8 mouse cellular contexts compared by ENCODE assay signal in the genomic region with DNA sequence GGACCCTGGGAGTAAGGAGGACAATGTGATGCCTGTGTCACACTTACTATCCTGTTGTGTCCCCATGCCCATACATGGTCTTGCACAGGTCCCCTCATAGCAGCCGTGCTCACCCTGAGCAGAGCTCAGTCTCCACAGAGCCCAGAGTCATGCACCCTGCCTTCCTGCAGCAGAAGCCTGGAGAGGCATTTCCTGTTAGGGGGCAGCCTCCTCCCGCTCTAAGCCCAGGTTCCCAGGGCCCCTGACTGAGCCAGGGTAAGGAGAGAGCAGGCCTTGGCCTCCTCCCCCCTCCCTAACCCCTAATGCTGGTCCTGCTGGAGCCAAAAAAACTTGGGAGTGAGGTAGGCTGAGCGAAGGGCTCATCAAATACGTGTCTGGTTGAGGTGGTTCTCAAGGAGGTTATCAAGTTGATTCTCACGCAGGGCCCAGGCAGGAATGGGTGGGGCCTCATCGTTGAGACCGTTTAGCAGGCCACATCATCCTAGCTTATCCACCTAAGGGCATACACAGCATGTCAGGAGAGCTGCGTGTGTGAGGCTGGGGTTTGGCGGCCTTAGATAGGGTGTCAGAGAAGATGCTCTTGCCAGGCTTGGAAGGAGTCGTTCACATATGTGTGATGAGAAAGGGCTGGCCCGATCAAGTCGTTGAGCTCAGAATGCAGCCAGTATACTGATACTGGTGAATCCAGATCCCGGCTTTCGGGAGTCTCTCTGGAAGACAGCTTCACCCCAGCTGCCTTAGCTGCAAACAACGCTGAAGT. TPM values are rescaled to one million over a fixed set of nuclear protein-coding genes. Genes with fewer than 3 reads are reported as not detected.
DNase-seq lines count a peak whose midpoint lies in the region; ATAC-seq and TF ChIP-seq lines count a peak whose summit lies in the region.

No protein-coding gene starts in this region.

- H3K4me1 ChIP-seq in neural tube, embryonic 11.5 days (ENCODE audit: control insufficient read depth, insufficient read depth, low read length): peaks cover 33% of the 10 kb centered on the region
- peaks cover 45% of the 10 kb centered on the region for H3K4me1 ChIP-seq in forebrain, embryonic 12.5 days
- peaks cover 54% of the 10 kb centered on the region for H3K4me1 ChIP-seq in limb, embryonic 13.5 days
- H3K4me1 ChIP-seq in small intestine, adult 2 months (ENCODE audit: control insufficient read depth, insufficient read depth, insufficient read length, low read length): peaks cover 14% of the 10 kb centered on the region

- WGBS in neural tube, embryonic 11.5 days: 10% methylated on average over 15 of the region's 15 CpGs
- 14% methylated on average over 15 of the region's 15 CpGs for WGBS in forebrain, embryonic 12.5 days
- WGBS in limb, embryonic 13.5 days: 3% methylated on average over 15 of the region's 15 CpGs
- whole genome bisulfite sequencing in small intestine, adult 2 months: 13% methylated on average over 15 of the region's 15 CpGs

- H3K9ac ChIP-seq in neural tube, embryonic 11.5 days (ENCODE audit: low read length): peak overlapping the region; percentile 60
- H3K9ac ChIP-seq in forebrain, embryonic 12.5 days: peak overlapping the region; percentile 61; the same call in 1 of the 2 replicates
- peak overlapping the region; percentile 91 for H3K9ac ChIP-seq in limb, embryonic 13.5 days

- peak overlapping the region; percentile 74 for H3K4me2 ChIP-seq in neural tube, embryonic 11.5 days (ENCODE audit: low read depth)
- H3K4me2 ChIP-seq in forebrain, embryonic 12.5 days: peak overlapping the region; percentile 85
- H3K4me2 ChIP-seq in limb, embryonic 13.5 days (replicated peaks): peak overlapping the region; percentile 97

- no peaks in the 10 kb centered on the region for H3K36me3 ChIP-seq in neural tube, embryonic 11.5 days (ENCODE audit: control insufficient read depth, insufficient read depth, low read length)
- H3K36me3 ChIP-seq in forebrain, embryonic 12.5 days (replicated peaks): no peaks in the 10 kb centered on the region
- no peaks in the 10 kb centered on the region for H3K36me3 ChIP-seq in limb, embryonic 13.5 days
- no peaks in the 10 kb centered on the region for H3K36me3 ChIP-seq in small intestine, adult 2 months (ENCODE audit: control insufficient read depth, insufficient read depth, low read length)

- no peak for TF ChIP-seq CTCF in small intestine, adult 2 months (IDR thresholded peaks at IDR 0.05; ENCODE audit: extremely low read depth, insufficient read length, insufficient replicate concordance, low read depth, low read length)

- peaks cover 35% of the 10 kb centered on the region for H3K27me3 ChIP-seq in neural tube, embryonic 11.5 days (ENCODE audit: control insufficient read depth, insufficient read depth, low read length)
- peaks cover 75% of the 10 kb centered on the region for H3K27me3 ChIP-seq in forebrain, embryonic 12.5 days
- no peaks in the 10 kb centered on the region; the same call in 1 of the 2 replicates for H3K27me3 ChIP-seq in limb, embryonic 13.5 days
- H3K27me3 ChIP-seq in small intestine, adult 2 months (ENCODE audit: control insufficient read depth, insufficient read depth, low read length): peaks cover 27% of the 10 kb centered on the region

- no peak for DNase-seq in neural tube, embryonic 11.5 days (ENCODE audit: low spot score)
- no peak for DNase-seq in neural tube, embryonic 10.5 days (ENCODE audit: extremely low spot score, low spot score)
- DNase-seq in thymus, postnatal 4 days: no peak
- no peak for DNase-seq in cerebellum, adult 8-10 months
- DNase-seq in T-cell, adult 2 months (ENCODE audit: low spot score): no peak

- ATAC-seq in neural tube, embryonic 11.5 days (ENCODE audit: insufficient read depth, low FRiP score, low TSS enrichment): no peak
- ATAC-seq in forebrain, embryonic 12.5 days (ENCODE audit: low FRiP score): no peak
- ATAC-seq in limb, embryonic 13.5 days (ENCODE audit: low FRiP score, low read depth): no peak

- H3K27ac ChIP-seq in neural tube, embryonic 11.5 days (ENCODE audit: low read depth, low read length): peak overlapping the region; percentile 44; the same call in 1 of the 2 replicates
- H3K27ac ChIP-seq in forebrain, embryonic 12.5 days: peak overlapping the region; percentile 26
- H3K27ac ChIP-seq in limb, embryonic 13.5 days: peak overlapping the region; percentile 98
- H3K27ac ChIP-seq in small intestine, adult 2 months (ENCODE audit: insufficient read depth, low read depth, low read length): peak overlapping the region; percentile 35

- TF ChIP-seq POLR2A in small intestine, adult 2 months (IDR thresholded peaks at IDR 0.05; ENCODE audit: low read depth, low read length): no peak

- no peaks in the 10 kb centered on the region for H3K9me3 ChIP-seq in neural tube, embryonic 11.5 days (ENCODE audit: control insufficient read depth, low read length)
- no peaks in the 10 kb centered on the region for H3K9me3 ChIP-seq in forebrain, embryonic 12.5 days
- H3K9me3 ChIP-seq in limb, embryonic 13.5 days: no peaks in the 10 kb centered on the region

- peak overlapping the region; percentile 42 for H3K4me3 ChIP-seq in neural tube, embryonic 11.5 days (ENCODE audit: low read depth, low read length)
- peak overlapping the region; percentile 46 for H3K4me3 ChIP-seq in forebrain, embryonic 12.5 days (replicated peaks)
- H3K4me3 ChIP-seq in limb, embryonic 13.5 days: peak overlapping the region; percentile 71
- no peak overlapping the region for H3K4me3 ChIP-seq in small intestine, adult 2 months (ENCODE audit: low read depth, low read length)

RNA-seq across cellular contexts. Expression of gene Cd248, which starts 0.7 kb away (rescaled TPM):
- polyA plus RNA-seq in neural tube, embryonic 11.5 days (2014; fragmentation: Nextera tagmentation; extraction: Ambion mirVana): 30.1 and 34.7 TPM in 2 replicates
- polyA plus RNA-seq in forebrain, embryonic 12.5 days (2016; fragmentation: Nextera tagmentation; extraction: Ambion mirVana): 16.4 and 17.1 TPM in 2 replicates
- polyA plus RNA-seq in limb, embryonic 13.5 days (2015; fragmentation: Nextera tagmentation; extraction: Ambion mirVana): 58.8 and 64.8 TPM in 2 replicates
- 3.4 and 8.2 TPM in 2 replicates for polyA plus RNA-seq in small intestine, adult 2 months (2012; rRNA removed)

RNA-seq across cellular contexts. Expression of gene Rin1, which starts 16.9 kb away (rescaled TPM):
- polyA plus RNA-seq in neural tube, embryonic 11.5 days (2014; fragmentation: Nextera tagmentation; extraction: Ambion mirVana): 1.1 and 2.3 TPM in 2 replicates
- 0.87 and 1.6 TPM in 2 replicates for polyA plus RNA-seq in forebrain, embryonic 12.5 days (2016; fragmentation: Nextera tagmentation; extraction: Ambion mirVana)
- polyA plus RNA-seq in limb, embryonic 13.5 days (2015; fragmentation: Nextera tagmentation; extraction: Ambion mirVana): 1.4 and 1.7 TPM in 2 replicates
- polyA plus RNA-seq in small intestine, adult 2 months (2012; rRNA removed): 5.1 and 8.2 TPM in 2 replicates

RNA-seq across cellular contexts. Expression of gene Tmem151a, which starts 18.1 kb away (rescaled TPM):
- 1.8 and 2.0 TPM in 2 replicates for polyA plus RNA-seq in neural tube, embryonic 11.5 days (2014; fragmentation: Nextera tagmentation; extraction: Ambion mirVana)
- 1.7 and 2.0 TPM in 2 replicates for polyA plus RNA-seq in forebrain, embryonic 12.5 days (2016; fragmentation: Nextera tagmentation; extraction: Ambion mirVana)
- polyA plus RNA-seq in limb, embryonic 13.5 days (2015; fragmentation: Nextera tagmentation; extraction: Ambion mirVana): 2.7 TPM in 2 replicates
- polyA plus RNA-seq in small intestine, adult 2 months (2012; rRNA removed): 3.5 and 8.1 TPM in 2 replicates

RNA-seq across cellular contexts. Expression of gene Yif1a, which starts 21.1 kb away (rescaled TPM):
- polyA plus RNA-seq in neural tube, embryonic 11.5 days (2014; fragmentation: Nextera tagmentation; extraction: Ambion mirVana): 80.4 and 88.0 TPM in 2 replicates
- polyA plus RNA-seq in forebrain, embryonic 12.5 days (2016; fragmentation: Nextera tagmentation; extraction: Ambion mirVana): 54.4 and 56.4 TPM in 2 replicates
- polyA plus RNA-seq in limb, embryonic 13.5 days (2015; fragmentation: Nextera tagmentation; extraction: Ambion mirVana): 88.5 and 94.5 TPM in 2 replicates
- polyA plus RNA-seq in small intestine, adult 2 months (2012; rRNA removed): 155 and 252 TPM in 2 replicates

RNA-seq across cellular contexts. Expression of gene Brms1, which starts 26.1 kb away (rescaled TPM):
- 65.5 and 78.9 TPM in 2 replicates for polyA plus RNA-seq in neural tube, embryonic 11.5 days (2014; fragmentation: Nextera tagmentation; extraction: Ambion mirVana)
- polyA plus RNA-seq in forebrain, embryonic 12.5 days (2016; fragmentation: Nextera tagmentation; extraction: Ambion mirVana): 57.5 and 60.3 TPM in 2 replicates
- polyA plus RNA-seq in limb, embryonic 13.5 days (2015; fragmentation: Nextera tagmentation; extraction: Ambion mirVana): 36.7 and 40.5 TPM in 2 replicates
- polyA plus RNA-seq in small intestine, adult 2 months (2012; rRNA removed): 22.5 and 47.0 TPM in 2 replicates

Comparison
In these comparisons a context has a peak if more than half of its experiments do, and no peak if none do; other contexts are left out.
1. H3K27ac ChIP-seq: peak in every context shown above with its lines; median percentile 98 in limb, embryonic 13.5 days; 44 in neural tube, embryonic 11.5 days; 35 in small intestine, adult 2 months; 26 in forebrain, embryonic 12.5 days.